Mouse (Mus musculus) heart, postnatal 0 days (tissue): ENCODE measurements around the gene Rilpl1.

Experiments
- CTCF ChIP-seq: IDR thresholded peaks from 2 replicates; pipeline ENCODE4 v1.5.1; 2016; ENCODE audit warnings: antibody characterized with exemption, control low read depth, low read depth
- EP300 ChIP-seq: IDR thresholded peaks from 2 replicates; pipeline ENCODE4 v1.6.1; 2016; ENCODE audit warnings: antibody characterized with exemption, low read depth

GRCm38 (mm10) chr5:124456762-124457161 is 74.4 kb downstream of the Rilpl1 start:
- TF ChIP-seq CTCF (no peak), EP300 (no peak)
